Mouse (Mus musculus): Measurements from ENCODE around the gene Meltf.

Meltf gene

DNA sequence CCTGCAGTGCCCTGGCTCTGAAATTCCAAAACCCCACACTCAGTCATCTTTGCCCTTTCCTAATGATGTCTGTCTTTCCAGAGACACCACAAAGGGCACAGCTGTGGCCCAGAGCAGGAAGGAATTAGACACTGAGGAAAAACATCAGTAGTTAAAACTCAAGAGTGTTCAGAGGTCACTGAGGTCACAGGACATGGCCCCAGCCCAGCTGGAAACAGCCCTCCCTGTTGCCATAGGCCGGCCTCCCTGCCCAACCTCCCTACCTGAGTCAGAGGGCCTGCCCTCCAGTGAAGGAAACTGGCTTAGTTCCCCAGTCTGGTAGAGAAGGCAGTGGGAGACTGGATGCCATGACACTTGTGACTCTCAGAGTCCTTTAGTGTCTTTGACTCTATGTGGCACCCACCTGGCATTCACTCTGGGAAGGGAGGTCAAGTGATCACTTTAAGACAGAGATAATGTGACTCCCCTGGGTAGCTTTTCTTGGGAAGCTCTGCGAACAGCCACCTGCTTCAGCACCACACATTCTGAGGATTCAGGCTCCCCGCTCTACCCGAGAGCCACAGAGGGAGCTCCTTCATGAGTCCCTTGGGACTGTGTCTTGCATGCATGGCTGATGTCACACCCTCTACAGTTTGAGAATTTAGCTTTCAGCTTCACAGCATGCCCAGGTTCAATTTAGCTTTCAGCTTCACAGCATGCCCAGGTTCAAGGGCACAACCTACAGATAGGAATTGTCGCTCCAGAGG is 15.0 kb downstream of the Meltf start:
- no peak for DNase-seq (ENCODE audit: low spot score)

DNA sequence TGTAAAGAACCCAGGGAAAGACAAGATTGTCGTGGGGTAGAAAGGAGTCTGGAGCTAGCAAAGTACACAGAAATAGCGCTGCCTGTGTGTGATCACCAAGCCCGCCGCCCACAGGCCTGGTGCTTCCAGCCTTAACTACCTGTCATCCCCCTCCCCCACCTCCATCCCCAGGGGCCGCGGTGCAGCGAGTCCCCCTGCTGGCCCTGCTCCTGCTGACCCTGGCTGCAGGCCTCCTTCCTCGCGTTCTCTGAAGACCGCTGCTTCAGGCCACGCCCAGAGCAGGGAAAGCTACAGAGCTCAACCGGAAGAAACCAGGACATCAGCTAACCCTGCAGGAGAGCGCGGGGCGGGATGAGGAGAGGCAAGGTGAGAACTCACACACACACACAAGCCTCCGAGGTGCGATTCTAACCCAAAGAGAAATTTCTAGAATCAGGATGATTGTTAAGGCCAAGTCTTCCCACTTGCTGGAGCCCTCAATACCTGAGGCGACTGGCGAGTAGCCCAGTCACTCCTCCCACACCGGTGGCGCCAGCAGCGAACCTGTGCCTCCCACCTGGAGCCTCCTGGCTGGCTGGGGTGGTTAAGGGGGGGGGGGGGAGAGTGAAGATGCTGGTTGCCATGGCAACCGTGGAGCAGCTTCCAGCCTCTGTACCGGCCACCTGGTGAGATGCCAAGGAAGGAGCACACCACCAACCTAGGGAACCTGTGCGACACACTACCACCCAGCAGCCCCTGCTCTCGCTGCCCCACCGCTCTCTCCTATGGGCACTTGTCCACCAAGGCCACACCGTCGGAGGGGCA is 18.6 kb downstream of the Meltf start:
- no peak for DNase-seq (ENCODE audit: low spot score)

DNA sequence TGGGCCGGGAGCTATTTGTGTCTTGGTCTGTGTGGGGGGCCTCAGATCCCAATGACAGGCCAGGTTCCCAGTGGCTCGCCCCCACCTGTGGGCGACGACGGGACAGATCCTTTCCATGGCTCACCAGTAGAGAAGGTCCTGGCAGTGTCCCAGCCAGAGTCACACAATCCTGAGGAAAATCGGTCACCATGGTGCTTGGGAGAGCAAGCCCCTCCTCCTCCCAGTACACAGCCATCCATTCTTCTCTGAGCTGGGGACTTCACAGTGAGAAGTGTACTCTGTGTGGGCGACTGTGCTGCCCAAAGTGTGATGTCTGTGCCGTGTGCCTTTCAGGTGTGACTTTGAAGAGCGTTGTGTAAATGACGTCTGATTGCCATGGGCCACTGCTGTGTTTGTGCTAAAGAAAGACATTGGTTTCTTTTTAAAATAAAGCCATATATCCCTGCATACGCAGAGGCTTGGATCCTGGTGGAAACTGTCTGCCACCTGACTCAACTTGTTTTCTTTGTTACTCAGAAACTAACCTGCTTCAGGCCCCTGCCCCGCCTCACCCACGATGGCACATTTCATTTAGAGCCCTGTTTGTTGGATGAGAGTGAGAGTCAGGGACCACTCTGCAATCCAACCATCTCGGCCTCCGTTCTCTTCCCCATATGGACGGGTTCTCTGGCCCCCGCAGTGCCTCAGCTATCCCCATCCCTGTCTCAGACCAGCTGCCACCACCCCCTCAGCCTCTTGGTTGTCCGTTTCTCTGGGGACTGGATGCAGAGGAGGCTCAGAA is 20.1 kb downstream of the Meltf start:
- DNase-seq (ENCODE audit: low spot score) = no peak

DNA sequence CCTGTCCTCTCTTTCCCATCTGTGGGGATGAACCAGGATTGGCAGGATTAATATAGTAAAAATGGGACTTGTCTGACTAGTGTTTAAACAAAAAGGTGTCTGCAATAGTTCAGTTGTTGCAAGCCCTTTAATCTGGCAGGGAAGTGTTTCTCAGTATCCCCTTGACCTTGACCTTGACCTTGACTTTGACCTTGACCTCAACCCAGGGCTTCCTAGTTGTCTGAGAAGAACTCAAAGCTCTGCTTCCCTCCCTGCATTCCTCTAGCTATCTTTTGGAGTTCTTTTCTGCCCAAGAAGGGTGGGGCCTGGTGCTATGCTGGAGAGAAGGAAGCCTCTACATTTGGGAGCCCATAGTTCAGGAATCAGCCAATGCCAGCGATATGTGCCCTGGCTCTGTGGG is 23.3 kb downstream of the Meltf start:
- DNase-seq (ENCODE audit: low spot score) = no peak

DNA sequence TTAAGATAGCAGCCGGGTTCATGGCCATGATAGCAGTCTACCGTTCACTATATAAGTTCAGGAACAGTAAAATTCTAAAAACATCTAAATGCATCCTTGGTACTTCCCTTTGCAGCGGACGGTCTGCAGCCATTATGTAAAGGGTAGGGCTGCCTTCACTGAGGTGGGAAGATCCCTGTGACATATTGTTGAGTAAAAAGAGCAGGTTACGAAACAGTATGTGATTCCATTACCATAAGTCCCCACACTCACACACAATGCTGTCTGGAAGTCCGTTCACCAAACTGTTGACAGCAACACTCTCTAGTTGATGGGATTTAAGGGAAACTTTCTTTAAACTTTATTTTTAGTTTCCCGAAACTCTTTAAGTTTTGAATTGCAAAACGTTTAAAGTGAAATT is 24.6 kb downstream of the Meltf start:
- DNase-seq (ENCODE audit: low spot score) = no peak

GRCm38 (mm10) chr16:31905331-31905730 is 26.7 kb downstream of the Meltf start:
- DNase-seq (ENCODE audit: low spot score) = peak; percentile 49

- DNase-seq (ENCODE audit: low spot score) = no peak
These were observed 27.5 kb downstream of the Meltf start for GRCm38 (mm10) chr16:31905891-31906825.

- no peak for DNase-seq (ENCODE audit: low spot score)
These were observed 28.3 kb downstream of the Meltf start for GRCm38 (mm10) chr16:31906896-31907295.

- DNase-seq (ENCODE audit: low spot score) = no peak
These were observed 30.3 kb downstream of the Meltf start for GRCm38 (mm10) chr16:31908959-31909358.

GRCm38 (mm10) chr16:31910281-31910847 is 31.8 kb downstream of the Meltf start:
- DNase-seq (ENCODE audit: low spot score) = no peak

- no peak for DNase-seq (ENCODE audit: low spot score)
These were observed 39.2 kb downstream of the Meltf start for GRCm38 (mm10) chr16:31917776-31918175.

- DNase-seq (ENCODE audit: low spot score) = peak; percentile 67
These were observed 39.7 kb downstream of the Meltf start for GRCm38 (mm10) chr16:31918248-31918724.

DNA sequence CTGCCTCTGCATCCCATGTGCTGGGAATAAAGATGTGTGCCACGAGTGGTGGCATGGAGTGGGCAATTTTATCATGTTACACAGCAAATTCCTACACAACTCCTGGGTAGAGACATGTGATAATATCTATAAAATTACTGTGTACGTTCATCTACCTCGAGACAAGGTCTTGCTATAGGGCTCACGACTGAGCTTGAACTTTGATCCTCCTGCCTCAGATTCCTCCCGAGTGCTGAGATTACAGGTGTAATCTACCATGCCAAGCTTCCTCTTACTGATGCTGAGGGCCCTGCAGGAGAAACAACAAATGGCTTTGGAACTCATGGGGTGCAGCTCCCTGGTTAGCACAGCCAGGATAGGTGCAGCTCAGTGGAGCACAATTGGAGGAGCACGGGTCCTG is 45.8 kb downstream of the Meltf start:
- DNase-seq (ENCODE audit: low spot score) = no peak

GRCm38 (mm10) chr16:31926091-31926490 is 47.5 kb downstream of the Meltf start:
- DNase-seq (ENCODE audit: low spot score) = no peak

DNA sequence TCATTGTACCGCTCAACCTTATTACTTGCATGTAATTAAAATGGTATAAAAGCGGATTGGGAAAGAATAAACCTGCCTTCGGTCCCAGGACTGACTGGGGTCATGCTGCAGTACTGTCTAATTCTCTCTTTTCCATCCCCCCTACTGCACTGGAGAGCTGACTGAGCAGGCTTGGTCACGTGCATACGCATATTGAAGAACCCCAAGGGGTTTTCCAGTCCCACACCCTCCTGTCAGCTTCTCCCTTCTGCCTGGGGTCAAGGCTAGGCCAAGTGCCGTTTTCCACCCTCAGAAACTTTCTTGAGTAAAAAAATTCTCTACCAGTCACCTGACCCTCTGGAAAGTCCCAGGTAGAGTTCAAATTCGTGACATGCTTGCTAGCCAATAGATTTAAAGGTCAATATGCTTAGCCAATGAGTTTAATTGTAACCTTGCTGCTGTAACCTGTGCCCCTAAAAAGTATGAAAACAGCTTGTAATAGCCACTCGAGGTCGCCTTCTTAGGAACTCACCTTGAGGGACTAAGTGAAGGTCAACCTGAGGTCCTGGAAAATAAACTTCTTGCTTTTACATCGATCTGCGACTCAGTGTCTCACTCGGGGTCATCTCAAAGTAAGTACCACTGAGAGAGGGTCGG is 48.1 kb downstream of the Meltf start:
- no peak for DNase-seq (ENCODE audit: low spot score)

DNA sequence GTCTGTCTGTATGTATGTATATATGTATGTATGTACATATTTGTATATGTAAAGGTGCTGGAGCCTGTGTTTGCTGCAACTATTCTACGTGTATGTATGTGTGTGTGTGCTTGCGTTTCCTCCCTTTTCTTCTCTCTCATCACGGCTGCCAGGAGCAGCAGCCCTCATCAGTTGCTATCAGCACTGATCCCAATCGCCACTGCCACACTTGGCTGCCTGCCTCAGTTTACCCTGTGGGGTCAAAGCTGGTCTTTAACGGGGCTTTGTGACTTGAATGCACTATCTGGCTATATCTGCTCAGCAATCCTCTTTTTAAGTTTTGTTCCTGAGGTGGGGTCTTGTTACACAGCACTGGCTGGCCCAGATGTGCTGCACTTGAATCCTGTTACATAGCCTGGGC is 48.8 kb downstream of the Meltf start:
- no peak for DNase-seq (ENCODE audit: low spot score)

GRCm38 (mm10) chr16:31931330-31931729 is 52.7 kb downstream of the Meltf start:
- DNase-seq (ENCODE audit: low spot score) = no peak

DNA sequence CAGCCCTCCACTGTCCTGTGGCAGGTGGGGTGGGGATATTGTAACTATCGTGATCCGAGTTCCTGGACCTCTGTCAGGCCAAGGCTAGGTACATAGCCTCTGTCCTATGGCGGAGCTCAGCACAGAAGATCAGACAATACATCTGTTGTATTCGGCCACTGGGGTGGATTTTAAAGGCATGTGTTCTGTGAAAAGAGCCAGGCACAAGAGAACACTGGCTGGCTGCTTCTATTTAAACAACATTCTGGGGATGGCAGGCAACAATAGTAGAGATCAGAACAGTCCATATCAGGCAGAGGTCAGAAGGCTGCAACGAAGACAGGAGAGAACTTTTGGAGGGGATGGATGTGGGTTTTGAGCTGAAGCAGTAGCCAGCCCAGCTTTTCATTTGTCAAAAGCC is 53.6 kb downstream of the Meltf start:
- DNase-seq (ENCODE audit: low spot score) = no peak

GRCm38 (mm10) chr16:31932840-31933697 is 54.5 kb downstream of the Meltf start:
- peak; percentile 64 for DNase-seq (ENCODE audit: low spot score)

Measured in c-Kit-positive CD71-positive TER-119-positive erythroid progenitor cells, embryonic 14.5 days (primary cell).